Mouse (Mus musculus): ENCODE data around the gene Tmem273. TPM values are rescaled to one million over a fixed set of nuclear protein-coding genes. Genes with fewer than 3 reads are reported as not detected.

Tmem273 gene
- not detected in 2 replicates for total RNA-seq (2014; fragmentation: Nextera tagmentation)
- total RNA-seq (2017): not detected in 2 replicates
- polyA plus RNA-seq (2012): not detected in 2 replicates

GRCm38 (mm10) chr14:32785556-32786130, at the start of gene Tmem273:
Tmem273 (plus strand) TSS chr14:32785963.
- Histone ChIP-seq H3K27me3 (ENCODE audit: insufficient read depth, low read length) (no peaks in the 10 kb centered on the region), H3K4me1 (ENCODE audit: insufficient read depth, low read depth, low read length) (no peaks in the 10 kb centered on the region), H3K36me3 (replicated peaks) (no peaks in the 10 kb centered on the region), H3K9me3 (replicated peaks) (peaks cover 51% of the 10 kb centered on the region), H3K4me3 (ENCODE audit: low read depth, low read length) (no peak within 1 kb of the TSS)
- ATAC-seq (ENCODE audit: extremely low read depth, insufficient number of reproducible peaks, low FRiP score, poor library complexity, severe bottlenecking) (no peak), DNase-seq (ENCODE audit: low spot score) (no peak)
- TF ChIP-seq CTCF (IDR thresholded peaks at IDR 0.05; ENCODE audit: low read depth, low read length) (no peak), POLR2AphosphoS5 (IDR thresholded peaks at IDR 0.05; ENCODE audit: insufficient replicate concordance, low read depth, low read length) (no peak), GATA2 (IDR thresholded peaks at IDR 0.05; ENCODE audit: borderline replicate concordance, low read depth, low read length) (no peak)

DNA sequence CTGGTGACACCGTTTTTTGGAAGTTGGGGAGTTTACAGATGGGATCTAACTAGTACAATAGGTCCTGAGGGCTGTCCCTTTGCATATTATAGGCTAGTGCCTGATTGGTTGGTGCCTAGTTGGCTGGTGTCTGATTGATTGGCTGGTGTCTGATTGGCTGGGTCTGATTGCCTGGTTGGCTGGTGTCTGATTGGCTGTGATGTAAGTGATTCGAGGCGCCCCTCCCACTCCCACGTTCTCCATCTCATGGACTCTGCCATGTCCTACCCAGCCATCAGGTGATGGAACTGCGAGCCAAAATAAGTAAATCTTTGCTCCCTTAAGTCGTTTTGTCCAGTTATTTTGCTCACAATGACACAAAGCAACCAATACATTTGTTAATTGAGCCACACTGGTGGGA, 49.2 kb upstream of the Tmem273 start:
- Histone ChIP-seq H3K4me3 (ENCODE audit: low read depth, low read length) (no peak overlapping the region), H3K9me3 (replicated peaks) (peaks cover 47% of the 10 kb centered on the region), H3K4me1 (ENCODE audit: insufficient read depth, low read depth, low read length) (no peaks in the 10 kb centered on the region), H3K36me3 (replicated peaks) (no peaks in the 10 kb centered on the region), H3K27me3 (ENCODE audit: insufficient read depth, low read length) (no peaks in the 10 kb centered on the region)
- TF ChIP-seq TAL1 (conservative IDR thresholded peaks at IDR 0.05; ENCODE audit: low read depth, low read length): no peak
- TF ChIP-seq GATA2 (IDR thresholded peaks at IDR 0.05; ENCODE audit: borderline replicate concordance, low read depth, low read length): no peak
- TF ChIP-seq POLR2AphosphoS5 (IDR thresholded peaks at IDR 0.05; ENCODE audit: insufficient replicate concordance, low read depth, low read length): no peak
- TF ChIP-seq CTCF (IDR thresholded peaks at IDR 0.05; ENCODE audit: low read depth, low read length): no peak
- no peak for TF ChIP-seq GATA1 (IDR thresholded peaks at IDR 0.05; ENCODE audit: borderline replicate concordance, low read length)
- ATAC-seq (ENCODE audit: extremely low read depth, insufficient number of reproducible peaks, low FRiP score, poor library complexity, severe bottlenecking) (no peak), DNase-seq (ENCODE audit: low spot score) (no peak)

DNA sequence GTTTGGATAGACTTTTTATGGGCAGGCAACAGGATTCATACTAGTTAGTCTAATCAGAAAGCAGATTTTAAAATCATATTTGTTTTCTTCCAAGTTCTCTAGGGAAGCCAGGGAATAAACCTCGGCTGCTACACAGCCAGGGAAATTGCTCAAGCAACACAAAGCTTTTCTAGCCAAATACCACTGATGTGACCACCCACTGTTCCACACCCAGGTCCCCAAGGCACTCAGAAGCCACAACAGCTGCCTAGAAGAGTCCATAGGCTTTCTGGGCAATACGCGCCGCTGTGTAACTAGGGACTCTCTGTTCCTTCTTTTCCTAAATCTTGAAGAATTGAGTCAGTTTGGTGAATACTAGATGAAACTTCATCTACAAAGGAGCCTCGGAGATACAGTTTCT, 47.2 kb upstream of the Tmem273 start:
- DNase-seq (ENCODE audit: low spot score) (no peak), ATAC-seq (ENCODE audit: extremely low read depth, insufficient number of reproducible peaks, low FRiP score, poor library complexity, severe bottlenecking) (no peak)
- H3K27me3 ChIP-seq (ENCODE audit: insufficient read depth, low read length): no peaks in the 10 kb centered on the region
- peaks cover 41% of the 10 kb centered on the region for H3K9me3 ChIP-seq (replicated peaks)
- TF ChIP-seq POLR2AphosphoS5 (IDR thresholded peaks at IDR 0.05; ENCODE audit: insufficient replicate concordance, low read depth, low read length): no peak
- no peak for TF ChIP-seq GATA2 (IDR thresholded peaks at IDR 0.05; ENCODE audit: borderline replicate concordance, low read depth, low read length)
- no peak for TF ChIP-seq TAL1 (conservative IDR thresholded peaks at IDR 0.05; ENCODE audit: low read depth, low read length)
- no peak for TF ChIP-seq CTCF (IDR thresholded peaks at IDR 0.05; ENCODE audit: low read depth, low read length)
- TF ChIP-seq GATA1 (IDR thresholded peaks at IDR 0.05; ENCODE audit: borderline replicate concordance, low read length): no peak
- no peak overlapping the region for H3K4me3 ChIP-seq (ENCODE audit: low read depth, low read length)
- H3K36me3 ChIP-seq (replicated peaks): no peaks in the 10 kb centered on the region
- H3K4me1 ChIP-seq (ENCODE audit: insufficient read depth, low read depth, low read length): no peaks in the 10 kb centered on the region

DNA sequence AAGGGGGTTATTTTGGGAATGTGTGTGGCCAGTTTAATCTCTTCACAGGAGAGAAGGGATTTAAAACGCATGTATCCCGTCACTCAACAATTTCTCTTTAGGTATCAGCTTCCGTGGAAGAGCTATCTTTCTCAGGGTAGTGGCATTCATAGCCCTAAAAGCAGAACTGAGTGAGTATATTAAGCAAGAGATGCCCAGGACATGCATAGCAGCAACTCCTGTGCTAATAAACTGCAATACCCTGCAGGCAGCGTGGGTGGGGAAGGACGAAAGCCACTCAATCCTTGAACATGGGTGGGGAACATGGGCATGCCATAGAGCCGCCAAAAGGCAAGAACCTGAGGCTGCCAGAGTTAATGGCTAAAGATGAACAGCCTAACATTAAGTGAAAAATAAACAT, 37.2 kb upstream of the Tmem273 start:
- Histone ChIP-seq H3K4me3 (ENCODE audit: low read depth, low read length) (no peak overlapping the region), H3K27me3 (ENCODE audit: insufficient read depth, low read length) (no peaks in the 10 kb centered on the region), H3K4me1 (ENCODE audit: insufficient read depth, low read depth, low read length) (no peaks in the 10 kb centered on the region), H3K9me3 (replicated peaks) (peaks cover 38% of the 10 kb centered on the region), H3K36me3 (replicated peaks) (no peaks in the 10 kb centered on the region)
- TF ChIP-seq CTCF (IDR thresholded peaks at IDR 0.05; ENCODE audit: low read depth, low read length) (no peak), GATA1 (IDR thresholded peaks at IDR 0.05; ENCODE audit: borderline replicate concordance, low read length) (no peak), TAL1 (conservative IDR thresholded peaks at IDR 0.05; ENCODE audit: low read depth, low read length) (no peak), GATA2 (IDR thresholded peaks at IDR 0.05; ENCODE audit: borderline replicate concordance, low read depth, low read length) (no peak), POLR2AphosphoS5 (IDR thresholded peaks at IDR 0.05; ENCODE audit: insufficient replicate concordance, low read depth, low read length) (no peak)
- DNase-seq (ENCODE audit: low spot score): no peak
- ATAC-seq (ENCODE audit: extremely low read depth, insufficient number of reproducible peaks, low FRiP score, poor library complexity, severe bottlenecking): no peak

DNA sequence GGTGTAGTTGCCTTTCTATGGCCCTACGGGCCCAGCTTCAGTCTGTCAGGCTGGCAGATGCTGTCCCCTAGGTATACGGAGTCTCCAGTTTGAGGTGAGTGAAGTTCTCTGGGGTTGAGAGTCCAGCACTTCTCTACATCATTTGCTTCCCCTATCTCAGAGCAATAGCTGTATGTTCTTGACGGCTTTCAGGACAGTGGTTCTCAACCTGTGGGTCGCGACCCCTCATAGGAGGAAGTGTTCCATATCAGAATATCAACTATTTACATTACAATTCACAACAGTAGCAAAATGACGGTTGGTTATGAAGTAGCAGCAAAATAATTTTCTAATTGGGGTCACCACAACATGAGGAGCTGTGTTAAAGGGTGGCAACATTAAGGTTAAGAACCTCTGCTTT, 35.0 kb upstream of the Tmem273 start:
- Histone ChIP-seq H3K36me3 (replicated peaks) (no peaks in the 10 kb centered on the region), H3K27me3 (ENCODE audit: insufficient read depth, low read length) (no peaks in the 10 kb centered on the region), H3K4me1 (ENCODE audit: insufficient read depth, low read depth, low read length) (no peaks in the 10 kb centered on the region), H3K9me3 (replicated peaks) (peaks cover 38% of the 10 kb centered on the region), H3K4me3 (ENCODE audit: low read depth, low read length) (no peak overlapping the region)
- DNase-seq (ENCODE audit: low spot score) (no peak), ATAC-seq (ENCODE audit: extremely low read depth, insufficient number of reproducible peaks, low FRiP score, poor library complexity, severe bottlenecking) (no peak)
- TF ChIP-seq TAL1 (conservative IDR thresholded peaks at IDR 0.05; ENCODE audit: low read depth, low read length) (no peak), CTCF (IDR thresholded peaks at IDR 0.05; ENCODE audit: low read depth, low read length) (no peak), POLR2AphosphoS5 (IDR thresholded peaks at IDR 0.05; ENCODE audit: insufficient replicate concordance, low read depth, low read length) (no peak), GATA2 (IDR thresholded peaks at IDR 0.05; ENCODE audit: borderline replicate concordance, low read depth, low read length) (no peak), GATA1 (IDR thresholded peaks at IDR 0.05; ENCODE audit: borderline replicate concordance, low read length) (no peak)

GRCm38 (mm10) chr14:32754286-32754685, 31.5 kb upstream of the Tmem273 start:
- Histone ChIP-seq H3K4me3 (ENCODE audit: low read depth, low read length) (no peak overlapping the region), H3K36me3 (replicated peaks) (no peaks in the 10 kb centered on the region), H3K9me3 (replicated peaks) (peaks cover 24% of the 10 kb centered on the region), H3K27me3 (ENCODE audit: insufficient read depth, low read length) (no peaks in the 10 kb centered on the region), H3K4me1 (ENCODE audit: insufficient read depth, low read depth, low read length) (no peaks in the 10 kb centered on the region)
- DNase-seq (ENCODE audit: low spot score) (no peak), ATAC-seq (ENCODE audit: extremely low read depth, insufficient number of reproducible peaks, low FRiP score, poor library complexity, severe bottlenecking) (no peak)
- no peak for TF ChIP-seq CTCF (IDR thresholded peaks at IDR 0.05; ENCODE audit: low read depth, low read length)

GRCm38 (mm10) chr14:32762177-32762576, 23.6 kb upstream of the Tmem273 start:
- Histone ChIP-seq H3K27me3 (ENCODE audit: insufficient read depth, low read length) (no peaks in the 10 kb centered on the region), H3K4me3 (ENCODE audit: low read depth, low read length) (no peak overlapping the region), H3K4me1 (ENCODE audit: insufficient read depth, low read depth, low read length) (no peaks in the 10 kb centered on the region), H3K9me3 (replicated peaks) (peaks cover 13% of the 10 kb centered on the region), H3K36me3 (replicated peaks) (no peaks in the 10 kb centered on the region)
- no peak for DNase-seq (ENCODE audit: low spot score)
- ATAC-seq (ENCODE audit: extremely low read depth, insufficient number of reproducible peaks, low FRiP score, poor library complexity, severe bottlenecking): no peak
- TF ChIP-seq GATA2 (IDR thresholded peaks at IDR 0.05; ENCODE audit: borderline replicate concordance, low read depth, low read length) (no peak), TAL1 (conservative IDR thresholded peaks at IDR 0.05; ENCODE audit: low read depth, low read length) (no peak), CTCF (IDR thresholded peaks at IDR 0.05; ENCODE audit: low read depth, low read length) (no peak), GATA1 (IDR thresholded peaks at IDR 0.05; ENCODE audit: borderline replicate concordance, low read length) (no peak), POLR2AphosphoS5 (IDR thresholded peaks at IDR 0.05; ENCODE audit: insufficient replicate concordance, low read depth, low read length) (no peak)

All from G1E (cell line).